Mouse (Mus musculus): ENCODE results near the gene Arl5b. TPM values are rescaled to one million over a fixed set of nuclear protein-coding genes. Genes with fewer than 3 reads are reported as not detected.

The Arl5b gene
- polyA plus RNA-seq (2014; fragmentation: Nextera tagmentation; extraction: Ambion mirVana): 29.3 and 37.1 TPM in 2 replicates

DNA sequence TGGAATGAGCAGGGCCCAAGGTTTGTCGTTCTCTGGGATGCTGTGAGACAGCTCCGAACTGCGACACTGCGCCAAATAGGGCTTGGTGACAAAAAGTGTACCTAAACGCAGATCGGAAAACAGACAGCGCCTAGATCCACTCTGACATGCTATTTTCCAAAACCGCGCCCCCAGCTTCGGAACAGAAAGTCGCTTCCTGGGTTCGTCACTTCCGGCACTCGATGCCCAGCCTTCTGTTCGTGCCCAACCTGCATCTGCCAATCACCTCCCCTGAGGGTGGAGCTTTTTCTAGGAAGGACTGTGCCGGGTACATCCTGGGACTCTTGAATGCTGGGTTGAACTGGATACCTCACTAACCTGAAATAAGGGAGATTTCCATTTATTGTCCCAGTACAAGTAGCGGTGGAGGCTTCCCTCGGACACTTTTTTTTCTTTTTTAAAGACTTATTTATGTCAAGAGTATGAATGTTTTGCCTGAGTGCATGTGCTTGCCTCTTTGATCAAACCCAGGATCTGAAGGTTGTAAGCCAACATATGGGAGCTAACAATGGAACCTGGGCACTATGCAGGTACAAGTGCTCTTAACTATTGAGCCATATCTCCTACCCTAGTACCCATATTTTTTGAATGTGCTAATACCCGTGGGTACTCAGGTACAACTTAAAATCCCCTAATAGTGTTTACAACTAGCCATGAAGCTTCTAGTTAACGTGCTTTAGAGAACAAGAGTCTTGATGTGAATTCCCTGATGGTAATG is at the start of gene Arl5b:
Gene Arl5b (plus strand): TSS at position 279 of the 757 bp plus-strand sequence.
- DNase-seq (ENCODE audit: low spot score) (peak; percentile 98), ATAC-seq (ENCODE audit: low read depth) (peak; percentile 99)
- 7% methylated on average over 20 of the region's 20 CpGs for WGBS
- Histone ChIP-seq H3K27ac (replicated peaks; ENCODE audit: low read depth, low read length) (peak within 1 kb of the TSS; percentile 61), H3K4me2 (ENCODE audit: low read depth, low read length) (peak within 1 kb of the TSS; percentile 68), H3K4me1 (ENCODE audit: control insufficient read depth, insufficient read depth, low read length) (peaks cover 9% of the 10 kb centered on the region; the same call in 1 of the 2 replicates), H3K4me3 (ENCODE audit: low read depth, low read length) (peak within 1 kb of the TSS; percentile 65), H3K27me3 (replicated peaks; ENCODE audit: control insufficient read depth, insufficient read depth, low read length) (no peaks in the 10 kb centered on the region), H3K9me3 (ENCODE audit: control insufficient read depth, low read length) (no peaks in the 10 kb centered on the region), H3K36me3 (ENCODE audit: control insufficient read depth, insufficient read depth, low read length) (0 out of 2 replicates have a peak, but pooled peaks cover 5% of the 10 kb centered on the region), H3K9ac (ENCODE audit: low read depth, low read length) (peak within 1 kb of the TSS; percentile 75)

GRCm38 (mm10) chr2:15007531-15007930 is 41.7 kb upstream of the Arl5b start:
- H3K36me3 ChIP-seq (ENCODE audit: control insufficient read depth, insufficient read depth, low read length): 0 out of 2 replicates have a peak, but pooled peaks cover 8% of the 10 kb centered on the region
- no peaks in the 10 kb centered on the region for H3K27me3 ChIP-seq (replicated peaks; ENCODE audit: control insufficient read depth, insufficient read depth, low read length)
- no peak for DNase-seq (ENCODE audit: low spot score)
- H3K4me3 ChIP-seq (ENCODE audit: low read depth, low read length): no peak overlapping the region
- no peaks in the 10 kb centered on the region for H3K4me1 ChIP-seq (ENCODE audit: control insufficient read depth, insufficient read depth, low read length)
- H3K27ac ChIP-seq (replicated peaks; ENCODE audit: low read depth, low read length): no peak overlapping the region
- H3K4me2 ChIP-seq (ENCODE audit: low read depth, low read length): no peak overlapping the region
- H3K9ac ChIP-seq (ENCODE audit: low read depth, low read length): no peak overlapping the region
- no peaks in the 10 kb centered on the region for H3K9me3 ChIP-seq (ENCODE audit: control insufficient read depth, low read length)
- WGBS: 82% methylated on average over 3 of the region's 3 CpGs
- no peak for ATAC-seq (ENCODE audit: low read depth)

DNA sequence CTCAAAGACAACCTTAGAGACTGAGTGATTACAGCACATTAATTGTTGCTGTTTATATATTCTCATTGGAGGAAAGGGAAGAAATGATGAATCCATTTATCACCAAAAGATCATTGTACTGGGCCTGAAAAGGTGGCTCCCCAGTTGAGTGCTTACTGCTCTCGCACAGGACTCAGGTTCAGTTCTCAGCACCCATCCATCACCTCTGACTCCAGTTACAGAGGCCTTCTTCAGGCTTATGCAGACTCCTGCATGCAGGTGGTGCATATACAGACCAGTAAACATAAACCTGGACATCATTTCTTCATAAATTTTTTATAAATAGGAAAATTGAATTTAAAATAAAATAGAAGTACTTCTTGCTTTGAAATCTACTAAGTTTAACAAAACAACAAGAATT is 41.1 kb upstream of the Arl5b start:
- 83% methylated on average over 1 of the region's 1 CpGs for WGBS
- Histone ChIP-seq H3K36me3 (ENCODE audit: control insufficient read depth, insufficient read depth, low read length) (0 out of 2 replicates have a peak, but pooled peaks cover 9% of the 10 kb centered on the region), H3K9me3 (ENCODE audit: control insufficient read depth, low read length) (no peaks in the 10 kb centered on the region), H3K9ac (ENCODE audit: low read depth, low read length) (no peak overlapping the region), H3K4me3 (ENCODE audit: low read depth, low read length) (no peak overlapping the region), H3K4me2 (ENCODE audit: low read depth, low read length) (no peak overlapping the region), H3K27ac (replicated peaks; ENCODE audit: low read depth, low read length) (no peak overlapping the region), H3K4me1 (ENCODE audit: control insufficient read depth, insufficient read depth, low read length) (no peaks in the 10 kb centered on the region), H3K27me3 (replicated peaks; ENCODE audit: control insufficient read depth, insufficient read depth, low read length) (no peaks in the 10 kb centered on the region)
- DNase-seq (ENCODE audit: low spot score): no peak
- ATAC-seq (ENCODE audit: low read depth): no peak

DNA sequence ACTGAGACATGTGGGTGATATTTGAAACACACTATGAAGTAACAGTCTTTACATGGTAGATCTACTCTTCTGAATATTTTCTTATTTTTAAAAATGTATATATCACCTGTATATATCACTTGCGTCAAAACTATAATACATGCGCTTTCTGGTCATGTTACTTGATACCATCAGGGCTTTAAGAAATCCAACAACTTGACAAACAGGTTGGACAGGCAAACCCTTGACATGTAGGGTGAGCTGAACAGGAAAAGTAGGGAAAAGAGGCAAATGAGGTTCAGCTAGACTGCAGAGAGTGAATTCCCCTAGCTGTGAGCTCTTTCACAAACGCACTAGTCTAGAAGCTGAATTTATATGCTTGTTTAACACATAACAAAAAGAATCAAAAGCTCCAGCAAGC is 22.4 kb upstream of the Arl5b start:
- H3K36me3 ChIP-seq (ENCODE audit: control insufficient read depth, insufficient read depth, low read length): 0 out of 2 replicates have a peak, but pooled peaks cover 11% of the 10 kb centered on the region
- DNase-seq (ENCODE audit: low spot score) (peak; percentile 63), ATAC-seq (ENCODE audit: low read depth) (peak; percentile 76; the same call in 1 of the 2 replicates)
- no peak overlapping the region for H3K4me3 ChIP-seq (ENCODE audit: low read depth, low read length)
- no peaks in the 10 kb centered on the region for H3K27me3 ChIP-seq (replicated peaks; ENCODE audit: control insufficient read depth, insufficient read depth, low read length)
- no peak overlapping the region for H3K9ac ChIP-seq (ENCODE audit: low read depth, low read length)
- H3K4me1 ChIP-seq (ENCODE audit: control insufficient read depth, insufficient read depth, low read length): no peaks in the 10 kb centered on the region
- H3K4me2 ChIP-seq (ENCODE audit: low read depth, low read length): no peak overlapping the region
- WGBS: 77% methylated on average over 3 of the region's 3 CpGs
- H3K9me3 ChIP-seq (ENCODE audit: control insufficient read depth, low read length): no peaks in the 10 kb centered on the region
- H3K27ac ChIP-seq (replicated peaks; ENCODE audit: low read depth, low read length): no peak overlapping the region

DNA sequence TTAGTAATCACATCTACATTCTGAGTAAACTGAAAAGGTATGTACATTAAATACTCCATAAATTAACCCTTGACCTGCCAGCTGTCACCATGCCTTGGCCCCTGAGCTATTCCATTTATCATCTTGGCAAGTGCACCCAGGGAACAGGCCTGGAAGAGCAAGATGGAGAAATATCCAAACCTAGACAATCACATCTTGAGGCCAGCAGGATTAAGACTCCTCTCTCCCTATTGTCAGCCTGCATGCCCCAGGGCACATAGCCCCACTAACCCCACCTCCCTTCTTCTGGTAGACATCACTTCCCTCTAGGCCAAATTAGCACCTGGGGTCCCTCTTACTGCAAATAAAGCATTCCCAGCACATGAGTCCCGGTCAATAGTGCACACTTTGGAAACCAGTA is 21.4 kb upstream of the Arl5b start:
- no peak overlapping the region for H3K27ac ChIP-seq (replicated peaks; ENCODE audit: low read depth, low read length)
- ATAC-seq (ENCODE audit: low read depth): no peak

GRCm38 (mm10) chr2:15038705-15039104 is 10.5 kb upstream of the Arl5b start:
- Histone ChIP-seq H3K9ac (ENCODE audit: low read depth, low read length) (no peak overlapping the region), H3K4me1 (ENCODE audit: control insufficient read depth, insufficient read depth, low read length) (no peaks in the 10 kb centered on the region), H3K4me2 (ENCODE audit: low read depth, low read length) (no peak overlapping the region), H3K27me3 (replicated peaks; ENCODE audit: control insufficient read depth, insufficient read depth, low read length) (no peaks in the 10 kb centered on the region), H3K4me3 (ENCODE audit: low read depth, low read length) (no peak overlapping the region), H3K27ac (replicated peaks; ENCODE audit: low read depth, low read length) (no peak overlapping the region), H3K9me3 (ENCODE audit: control insufficient read depth, low read length) (no peaks in the 10 kb centered on the region), H3K36me3 (ENCODE audit: control insufficient read depth, insufficient read depth, low read length) (no peaks in the 10 kb centered on the region)
- ATAC-seq (ENCODE audit: low read depth) (no peak), DNase-seq (ENCODE audit: low spot score) (no peak)
- WGBS: 88% methylated on average over 6 of the region's 6 CpGs

More for the DNA sequence above, 21.4 kb upstream of the Arl5b start:
- 90% methylated on average over 1 of the region's 1 CpGs for WGBS
- DNase-seq (ENCODE audit: low spot score): no peak
- no peaks in the 10 kb centered on the region for H3K9me3 ChIP-seq (ENCODE audit: control insufficient read depth, low read length)
- H3K4me3 ChIP-seq (ENCODE audit: low read depth, low read length): no peak overlapping the region
- H3K4me1 ChIP-seq (ENCODE audit: control insufficient read depth, insufficient read depth, low read length): no peaks in the 10 kb centered on the region
- no peak overlapping the region for H3K4me2 ChIP-seq (ENCODE audit: low read depth, low read length)
- H3K36me3 ChIP-seq (ENCODE audit: control insufficient read depth, insufficient read depth, low read length): 0 out of 2 replicates have a peak, but pooled peaks cover 11% of the 10 kb centered on the region
- no peaks in the 10 kb centered on the region for H3K27me3 ChIP-seq (replicated peaks; ENCODE audit: control insufficient read depth, insufficient read depth, low read length)
- no peak overlapping the region for H3K9ac ChIP-seq (ENCODE audit: low read depth, low read length)

DNA sequence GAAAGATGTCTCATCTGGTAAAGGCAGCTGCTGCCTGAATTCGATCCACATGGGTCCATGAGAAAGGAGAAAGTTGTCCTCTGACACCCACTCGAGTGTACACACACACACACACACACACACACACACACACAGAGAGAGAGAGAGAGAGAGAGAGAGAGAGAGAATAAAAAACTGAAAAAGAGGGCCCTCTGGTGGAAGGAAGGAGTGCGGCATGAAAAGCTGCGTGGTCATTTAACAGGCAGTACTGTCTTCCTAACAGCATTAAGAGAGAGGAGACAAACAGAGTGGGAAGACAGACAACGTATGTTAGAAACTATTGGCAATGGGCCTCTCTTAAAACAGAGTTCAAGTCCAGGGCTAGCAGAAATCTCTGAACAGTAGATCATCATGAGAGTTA is 8.9 kb upstream of the Arl5b start:
- Histone ChIP-seq H3K4me3 (ENCODE audit: low read depth, low read length) (no peak overlapping the region), H3K9ac (ENCODE audit: low read depth, low read length) (no peak overlapping the region), H3K9me3 (ENCODE audit: control insufficient read depth, low read length) (no peaks in the 10 kb centered on the region), H3K36me3 (ENCODE audit: control insufficient read depth, insufficient read depth, low read length) (0 out of 2 replicates have a peak, but pooled peaks cover 5% of the 10 kb centered on the region), H3K4me2 (ENCODE audit: low read depth, low read length) (no peak overlapping the region), H3K4me1 (ENCODE audit: control insufficient read depth, insufficient read depth, low read length) (no peaks in the 10 kb centered on the region), H3K27me3 (replicated peaks; ENCODE audit: control insufficient read depth, insufficient read depth, low read length) (no peaks in the 10 kb centered on the region), H3K27ac (replicated peaks; ENCODE audit: low read depth, low read length) (no peak overlapping the region)
- 51% methylated on average over 5 of the region's 5 CpGs for WGBS
- DNase-seq (ENCODE audit: low spot score) (no peak), ATAC-seq (ENCODE audit: low read depth) (no peak)

- Histone ChIP-seq H3K27me3 (replicated peaks; ENCODE audit: control insufficient read depth, insufficient read depth, low read length) (no peaks in the 10 kb centered on the region), H3K9ac (ENCODE audit: low read depth, low read length) (peak overlapping the region; percentile 99), H3K4me2 (ENCODE audit: low read depth, low read length) (peak overlapping the region; percentile 71), H3K9me3 (ENCODE audit: control insufficient read depth, low read length) (no peaks in the 10 kb centered on the region), H3K4me1 (ENCODE audit: control insufficient read depth, insufficient read depth, low read length) (peaks cover 12% of the 10 kb centered on the region), H3K36me3 (ENCODE audit: control insufficient read depth, insufficient read depth, low read length) (no peaks in the 10 kb centered on the region), H3K27ac (replicated peaks; ENCODE audit: low read depth, low read length) (peak overlapping the region; percentile 95), H3K4me3 (ENCODE audit: low read depth, low read length) (peak overlapping the region; percentile 95)
- 20% methylated on average over 10 of the region's 10 CpGs for WGBS
- DNase-seq (ENCODE audit: low spot score) (no peak), ATAC-seq (ENCODE audit: low read depth) (no peak; the same call in 1 of the 2 replicates)
These were observed 5.3 kb downstream of the Arl5b start for GRCm38 (mm10) chr2:15054496-15054895.
